Mouse (Mus musculus) stomach, postnatal 0 days (tissue): ENCODE measurements around the gene Ednra.

Source experiments
- CTCF ChIP-seq: IDR thresholded peaks from 2 replicates; pipeline ENCODE4 v1.5.1; 2016; ENCODE audit warnings: antibody characterized with exemption, low read depth, mild to moderate bottlenecking, moderate library complexity
- EP300 ChIP-seq: optimal IDR thresholded peaks from 2 replicates; pipeline ENCODE3; 2016; ENCODE audit warnings: antibody characterized with exemption

DNA sequence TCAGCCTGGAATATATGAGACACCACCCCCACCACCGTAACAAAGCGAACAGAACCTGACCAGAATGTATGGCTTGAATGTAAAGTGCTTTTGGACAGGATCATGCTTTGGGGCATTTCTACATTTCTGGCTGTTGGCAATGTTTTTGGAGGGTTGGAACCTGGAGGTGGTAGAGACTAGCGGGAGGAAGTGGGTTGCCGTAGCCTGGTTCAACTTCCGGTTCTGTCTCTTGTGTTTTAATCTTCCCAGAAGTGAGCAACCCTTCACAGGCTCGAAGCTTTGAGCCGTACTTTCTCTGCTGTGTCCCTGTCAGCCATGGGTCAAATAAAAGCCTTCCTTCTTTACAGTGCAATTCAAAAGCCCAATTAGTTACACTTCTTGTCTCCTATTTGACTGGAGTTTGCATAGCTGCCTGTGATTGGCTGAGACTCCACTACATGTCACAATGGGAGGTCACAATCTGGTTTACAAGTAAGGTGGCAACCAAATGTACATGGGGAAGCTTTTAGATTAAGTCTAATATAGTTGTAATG is 100.5 kb downstream of the Ednra start:
- TF ChIP-seq CTCF (no peak), EP300 (no peak)
